Mouse (Mus musculus): ENCODE measurements around the gene Sox2. TPM values are rescaled to one million over a fixed set of nuclear protein-coding genes. Genes with fewer than 3 reads are reported as not detected.

Gene Sox2
- total and polyA plus RNA-seq, 3 experiments = not detected

- Histone ChIP-seq H3K9ac (ENCODE audit: control insufficient read depth, low read depth, low read length, poor library complexity, severe bottlenecking) (no peak overlapping the region), H3K36me3 (ENCODE audit: control insufficient read depth in 1 of 2, insufficient read depth in 2 of 2, low read length in 2 of 2) (no peaks in the 10 kb centered on the region), H3K27me3 (ENCODE audit: control insufficient read depth in 1 of 2, insufficient read depth in 2 of 2, low read length in 2 of 2) (no peaks in the 10 kb centered on the region), H3K9me3 (replicated peaks; ENCODE audit: insufficient read depth, low read length) (no peaks in the 10 kb centered on the region), H3K4me3 (ENCODE audit: control insufficient read depth in 1 of 2, insufficient read depth in 1 of 2, low read depth in 2 of 2, low read length in 2 of 2) (no peak overlapping the region), H3K79me2 (ENCODE audit: control insufficient read depth, insufficient read depth, low read length, poor library complexity) (no peaks in the 10 kb centered on the region), H3K27ac (ENCODE audit: control insufficient read depth, low read depth, low read length) (no peak overlapping the region), H3K4me1 (ENCODE audit: control insufficient read depth in 1 of 2, insufficient read depth in 2 of 2, low read length in 2 of 2) (no peaks in the 10 kb centered on the region)
- TF ChIP-seq MAX (IDR thresholded peaks at IDR 0.05; ENCODE audit: low read length) (no peak), E2F4 (IDR thresholded peaks at IDR 0.05; ENCODE audit: borderline replicate concordance, low read depth, low read length) (no peak), POLR2AphosphoS5 (IDR thresholded peaks at IDR 0.05; ENCODE audit: borderline replicate concordance, low read depth, low read length) (no peak), BHLHE40 (IDR thresholded peaks at IDR 0.05; ENCODE audit: borderline replicate concordance, low read depth, low read length) (no peak), UBTF (IDR thresholded peaks at IDR 0.05; ENCODE audit: borderline replicate concordance, insufficient read depth, low read depth, low read length) (no peak), MXI1 (IDR thresholded peaks at IDR 0.05; ENCODE audit: low read depth, low read length) (no peak), ZC3H11A (IDR thresholded peaks at IDR 0.05; ENCODE audit: low read depth, low read length) (no peak), MYC (IDR thresholded peaks at IDR 0.05; ENCODE audit: low read depth, low read length) (no peak), NELFE (IDR thresholded peaks at IDR 0.05; ENCODE audit: low read depth, low read length) (no peak), CTCF (IDR thresholded peaks at IDR 0.05 in 2 of 3, conservative IDR thresholded peaks at IDR 0.05 in 1 of 3; ENCODE audit: control insufficient read depth in 1 of 3, insufficient read depth in 1 of 3, low read depth in 2 of 3, low read length in 3 of 3, poor library complexity in 1 of 3, severe bottlenecking in 1 of 3) (no peak), ZMIZ1 (IDR thresholded peaks at IDR 0.05; ENCODE audit: low read depth, low read length) (no peak), CHD2 (IDR thresholded peaks at IDR 0.05; ENCODE audit: low read length) (no peak), HCFC1 (IDR thresholded peaks at IDR 0.05; ENCODE audit: low read depth, low read length) (no peak), MAFK (IDR thresholded peaks at IDR 0.05; ENCODE audit: borderline replicate concordance, low read depth, low read length) (no peak), SMC3 (IDR thresholded peaks at IDR 0.05; ENCODE audit: low read depth, low read length) (no peak)
- no peak for DNase-seq (ENCODE audit: low read depth, low spot score)
These were observed 29.2 kb downstream of the Sox2 start for GRCm38 (mm10) chr3:34679439-34679838.

GRCm38 (mm10) chr3:34679921-34680320 is 29.7 kb downstream of the Sox2 start:
- Histone ChIP-seq H3K4me1 (ENCODE audit: control insufficient read depth in 1 of 2, insufficient read depth in 2 of 2, low read length in 2 of 2) (no peaks in the 10 kb centered on the region), H3K4me3 (ENCODE audit: control insufficient read depth in 1 of 2, insufficient read depth in 1 of 2, low read depth in 2 of 2, low read length in 2 of 2) (no peak overlapping the region), H3K79me2 (ENCODE audit: control insufficient read depth, insufficient read depth, low read length, poor library complexity) (no peaks in the 10 kb centered on the region), H3K27me3 (ENCODE audit: control insufficient read depth in 1 of 2, insufficient read depth in 2 of 2, low read length in 2 of 2) (no peaks in the 10 kb centered on the region), H3K9me3 (replicated peaks; ENCODE audit: insufficient read depth, low read length) (no peaks in the 10 kb centered on the region), H3K36me3 (ENCODE audit: control insufficient read depth in 1 of 2, insufficient read depth in 2 of 2, low read length in 2 of 2) (no peaks in the 10 kb centered on the region), H3K9ac (ENCODE audit: control insufficient read depth, low read depth, low read length, poor library complexity, severe bottlenecking) (no peak overlapping the region), H3K27ac (ENCODE audit: control insufficient read depth, low read depth, low read length) (no peak overlapping the region)
- no peak for TF ChIP-seq RAD21 (IDR thresholded peaks at IDR 0.05; ENCODE audit: low read depth, low read length)
- no peak for TF ChIP-seq POLR2A (IDR thresholded peaks at IDR 0.05; ENCODE audit: control insufficient read depth in 1 of 2, insufficient read depth in 1 of 2, low read depth in 1 of 2, low read length in 2 of 2, poor library complexity in 1 of 2)
- no peak for TF ChIP-seq MEF2A (IDR thresholded peaks at IDR 0.05; ENCODE audit: extremely low read depth, insufficient replicate concordance, low read depth, low read length, poor library complexity, severe bottlenecking)
- TF ChIP-seq KAT2A (conservative IDR thresholded peaks at IDR 0.05; ENCODE audit: low read depth, low read length) = no peak
- TF ChIP-seq CTCF (IDR thresholded peaks at IDR 0.05 in 2 of 3, conservative IDR thresholded peaks at IDR 0.05 in 1 of 3; ENCODE audit: control insufficient read depth in 1 of 3, insufficient read depth in 1 of 3, low read depth in 2 of 3, low read length in 3 of 3, poor library complexity in 1 of 3, severe bottlenecking in 1 of 3) = no peak
- no peak for TF ChIP-seq GATA1 (IDR thresholded peaks at IDR 0.05; ENCODE audit: low read depth, low read length)
- no peak for TF ChIP-seq SMC3 (IDR thresholded peaks at IDR 0.05; ENCODE audit: low read depth, low read length)
- TF ChIP-seq NRF1 (IDR thresholded peaks at IDR 0.05; ENCODE audit: insufficient read depth, low read depth, low read length, poor library complexity, severe bottlenecking) = no peak
- TF ChIP-seq ETS1 (IDR thresholded peaks at IDR 0.05; ENCODE audit: low read depth, low read length) = no peak
- TF ChIP-seq MAZ (IDR thresholded peaks at IDR 0.05; ENCODE audit: low read depth, low read length) = no peak
- no peak for TF ChIP-seq NELFE (IDR thresholded peaks at IDR 0.05; ENCODE audit: low read depth, low read length)
- no peak for TF ChIP-seq MXI1 (IDR thresholded peaks at IDR 0.05; ENCODE audit: low read depth, low read length)
- no peak for DNase-seq (ENCODE audit: low read depth, low spot score)

Data from MEL (cell line).